Mouse (Mus musculus): ENCODE results near the gene Hdac4.

- TF ChIP-seq CTCF (IDR thresholded peaks at IDR 0.05; ENCODE audit: extremely low read depth, insufficient read depth, low read length) (no peak), POLR2A (IDR thresholded peaks at IDR 0.05; ENCODE audit: extremely low read depth, insufficient read depth, low read length) (no peak)
Observed at GRCm38 (mm10) chr1:91921279-91921678, 274.2 kb downstream of the Hdac4 start.
